Mouse (Mus musculus) urinary bladder, postnatal 14 days (tissue): ENCODE data around the gene Dgcr8.
"Not testable (repeated sequence)": the region's sequence is repeated elsewhere in the genome, so short reads cannot be mapped to it uniquely, and the experiment has no call there.

Experiments used
- DNase-seq: peaks from one replicate; pipeline ENCODE4 v3.0.0; 2021; ENCODE audit warnings: low spot score

Dgcr8 gene

GRCm38 (mm10) chr16:18289067-18289588, at the start of gene Dgcr8:
TSS of gene Dgcr8 (minus strand) at chr16:18289246.
- peak; percentile 98 for DNase-seq

GRCm38 (mm10) chr16:18337261-18337660, 48.2 kb upstream of the Dgcr8 start:
- no peak for DNase-seq

GRCm38 (mm10) chr16:18335981-18336380, 46.9 kb upstream of the Dgcr8 start:
- no peak for DNase-seq

GRCm38 (mm10) chr16:18333976-18334375, 44.9 kb upstream of the Dgcr8 start:
- no peak for DNase-seq

- no peak for DNase-seq
Measured at GRCm38 (mm10) chr16:18328524-18328923, 39.5 kb upstream of the Dgcr8 start.

GRCm38 (mm10) chr16:18327936-18328335, 38.9 kb upstream of the Dgcr8 start:
- no peak for DNase-seq

- DNase-seq: no peak
Measured at GRCm38 (mm10) chr16:18325741-18326140, 36.7 kb upstream of the Dgcr8 start.

GRCm38 (mm10) chr16:18324031-18324430, 35.0 kb upstream of the Dgcr8 start:
- DNase-seq: no peak

- DNase-seq: peak; percentile 18
Measured at GRCm38 (mm10) chr16:18323460-18323859, 34.4 kb upstream of the Dgcr8 start.

- DNase-seq: no peak
Measured at GRCm38 (mm10) chr16:18321443-18321842, 32.4 kb upstream of the Dgcr8 start.

GRCm38 (mm10) chr16:18318992-18319391, 29.9 kb upstream of the Dgcr8 start:
- DNase-seq: no peak

- no peak for DNase-seq
Measured at GRCm38 (mm10) chr16:18308159-18308558, 19.1 kb upstream of the Dgcr8 start.

- not testable (repeated sequence) for DNase-seq
Measured at GRCm38 (mm10) chr16:18289614-18290013, 568 bp upstream of the Dgcr8 start.

- DNase-seq: peak; percentile 80
Measured at GRCm38 (mm10) chr16:18288581-18289061, 425 bp downstream of the Dgcr8 start.

- no peak for DNase-seq
Measured at GRCm38 (mm10) chr16:18288166-18288565, 880 bp downstream of the Dgcr8 start.

GRCm38 (mm10) chr16:18275166-18275565, 13.9 kb downstream of the Dgcr8 start:
- no peak for DNase-seq

GRCm38 (mm10) chr16:18268182-18268581, 20.9 kb downstream of the Dgcr8 start:
- no peak for DNase-seq

GRCm38 (mm10) chr16:18265024-18265423, 24.0 kb downstream of the Dgcr8 start:
- no peak for DNase-seq

- no peak for DNase-seq
Measured at GRCm38 (mm10) chr16:18258221-18258620, 30.8 kb downstream of the Dgcr8 start, which contains the start of gene Gm49776. TSS of gene Gm49776 (minus strand) at chr16:18258321.

GRCm38 (mm10) chr16:18253866-18254265, 35.2 kb downstream of the Dgcr8 start:
- DNase-seq: no peak

GRCm38 (mm10) chr16:18252736-18253135, 36.3 kb downstream of the Dgcr8 start:
- DNase-seq: no peak

GRCm38 (mm10) chr16:18250828-18251790, 37.9 kb downstream of the Dgcr8 start:
- no peak for DNase-seq

- no peak for DNase-seq
Measured at GRCm38 (mm10) chr16:18250231-18250630, 38.8 kb downstream of the Dgcr8 start.
